Mouse (Mus musculus) hindbrain, embryonic 12.5 days (tissue): ENCODE measurements around the gene Dusp5. TPM values are rescaled to one million over a fixed set of nuclear protein-coding genes. Genes with fewer than 3 reads are reported as not detected.

ENCODE experiments used
- ATAC-seq: fragments of 200-750 bp; cut with Nextera tagmentation; 2 replicates; pipeline ENCODE4 v1.8.0; 2017; ENCODE audit warnings: moderate TSS enrichment; ENCODE audit not compliant: low FRiP score
- H3K27ac ChIP-seq: fragments of 300-500 bp; sonication (generic); 2 replicates; pipeline ENCODE4 v1.5.1; 2016; ENCODE audit warnings: mild to moderate bottlenecking
- H3K27me3 ChIP-seq: fragments of 300-500 bp; sonication (generic); 2 replicates; pipeline ENCODE4 v1.6.1; 2016; ENCODE audit warnings: mild to moderate bottlenecking
- H3K36me3 ChIP-seq: fragments of 300-500 bp; sonication (generic); 2 replicates; pipeline ENCODE4 v1.6.1; 2016; ENCODE audit warnings: mild to moderate bottlenecking
- H3K4me1 ChIP-seq: fragments of 300-500 bp; sonication (generic); 2 replicates; pipeline ENCODE4 v1.6.1; 2016
- H3K4me2 ChIP-seq: fragments of 300-500 bp; sonication (generic); replicated peaks from 2 replicates; pipeline ENCODE4 v1.6.1; 2016; ENCODE audit warnings: mild to moderate bottlenecking
- H3K4me3 ChIP-seq: fragments of 300-500 bp; sonication (generic); 2 replicates; pipeline ENCODE4 v1.5.1; 2016; ENCODE audit warnings: mild to moderate bottlenecking
- H3K9ac ChIP-seq: fragments of 300-500 bp; sonication (generic); 2 replicates; pipeline ENCODE4 v1.6.1; 2016; ENCODE audit warnings: mild to moderate bottlenecking, moderate library complexity
- H3K9me3 ChIP-seq: fragments of 300-500 bp; sonication (generic); replicated peaks from 2 replicates; pipeline ENCODE4 v1.6.1; 2016; ENCODE audit warnings: mild to moderate bottlenecking
- WGBS: fragments of 180-500 bp; shearing (Covaris S2); methylation state at CpG from one replicate; pipeline ENCODE4 v1.1.7; 2016; 5-methylcytosine and 5-hydroxymethylcytosine counted together
- polyA plus RNA-seq: library from polyadenylated mRNA; unstranded; fragments of >200 nt; fragmentation: Nextera tagmentation; extraction: Ambion mirVana; gene quantifications from 2 replicates; pipeline ENCODE4 v1.2.1, GENCODE M21; 2016

The Dusp5 gene
- polyA plus RNA-seq, 1 experiment from 2014 or later, result 2.4 TPM

- Histone ChIP-seq H3K27ac (no peak overlapping the region), H3K36me3 (no peaks in the 10 kb centered on the region), H3K4me1 (no peaks in the 10 kb centered on the region), H3K9me3 (no peaks in the 10 kb centered on the region), H3K4me2 (no peak overlapping the region), H3K4me3 (no peak overlapping the region), H3K9ac (no peak overlapping the region), H3K27me3 (peaks cover 20% of the 10 kb centered on the region)
- WGBS, result 87% methylated on average over 6 of the region's 6 CpGs
- no peak for ATAC-seq
Observed at GRCm38 (mm10) chr19:53536251-53536650, 7.3 kb downstream of the Dusp5 start.

- H3K4me3 ChIP-seq, result no peak overlapping the region
- H3K4me2 ChIP-seq, result no peak overlapping the region
- 83% methylated on average over 17 of the region's 17 CpGs for WGBS
- no peaks in the 10 kb centered on the region for H3K36me3 ChIP-seq
- H3K9ac ChIP-seq, result no peak overlapping the region
- no peak overlapping the region for H3K27ac ChIP-seq
- no peaks in the 10 kb centered on the region for H3K9me3 ChIP-seq
- ATAC-seq, result no peak
- H3K4me1 ChIP-seq, result no peaks in the 10 kb centered on the region
- peaks cover 13% of the 10 kb centered on the region for H3K27me3 ChIP-seq
Observed at GRCm38 (mm10) chr19:53536731-53537666, 8.1 kb downstream of the Dusp5 start.

- no peak overlapping the region for H3K4me2 ChIP-seq
- WGBS, result 92% methylated on average over 11 of the region's 11 CpGs
- no peak overlapping the region for H3K9ac ChIP-seq
- H3K9me3 ChIP-seq, result no peaks in the 10 kb centered on the region
- ATAC-seq, result no peak
- peaks cover 5% of the 10 kb centered on the region for H3K27me3 ChIP-seq
- H3K4me3 ChIP-seq, result no peak overlapping the region
- H3K27ac ChIP-seq, result no peak overlapping the region
- no peaks in the 10 kb centered on the region for H3K4me1 ChIP-seq
- no peaks in the 10 kb centered on the region for H3K36me3 ChIP-seq
Observed at GRCm38 (mm10) chr19:53538024-53538423, 9.1 kb downstream of the Dusp5 start.

- Histone ChIP-seq H3K27me3 (peaks cover 2% of the 10 kb centered on the region), H3K9ac (no peak overlapping the region), H3K4me2 (no peak overlapping the region), H3K9me3 (no peaks in the 10 kb centered on the region), H3K4me1 (no peaks in the 10 kb centered on the region), H3K27ac (no peak overlapping the region), H3K36me3 (no peaks in the 10 kb centered on the region), H3K4me3 (no peak overlapping the region)
- whole genome bisulfite sequencing, result 76% methylated on average over 5 of the region's 5 CpGs
- no peak for ATAC-seq
Observed at GRCm38 (mm10) chr19:53538796-53539195, 9.9 kb downstream of the Dusp5 start.

- H3K4me2 ChIP-seq, result no peak overlapping the region
- ATAC-seq, result no peak
- 72% methylated on average over 3 of the region's 3 CpGs for WGBS
Observed at GRCm38 (mm10) chr19:53539296-53539695, 10.4 kb downstream of the Dusp5 start.

GRCm38 (mm10) chr19:53543602-53544001 is 14.7 kb downstream of the Dusp5 start:
- Histone ChIP-seq H3K27ac (no peak overlapping the region), H3K4me3 (no peak overlapping the region), H3K36me3 (no peaks in the 10 kb centered on the region), H3K27me3 (no peaks in the 10 kb centered on the region), H3K9me3 (no peaks in the 10 kb centered on the region), H3K4me1 (peaks cover 5% of the 10 kb centered on the region), H3K4me2 (no peak overlapping the region), H3K9ac (no peak overlapping the region)
- WGBS, result 45% methylated on average over 5 of the region's 5 CpGs
- ATAC-seq, result no peak

More at GRCm38 (mm10) chr19:53539296-53539695, 10.4 kb downstream of the Dusp5 start:
- no peak overlapping the region for H3K4me3 ChIP-seq
- no peak overlapping the region for H3K27ac ChIP-seq
- H3K9ac ChIP-seq, result no peak overlapping the region
- H3K4me1 ChIP-seq, result no peaks in the 10 kb centered on the region
- no peaks in the 10 kb centered on the region for H3K9me3 ChIP-seq
- H3K36me3 ChIP-seq, result no peaks in the 10 kb centered on the region
- no peaks in the 10 kb centered on the region for H3K27me3 ChIP-seq

GRCm38 (mm10) chr19:53544923-53545561 is 16.1 kb downstream of the Dusp5 start:
- Histone ChIP-seq H3K4me1 (peaks cover 5% of the 10 kb centered on the region), H3K4me3 (no peak overlapping the region), H3K9me3 (no peaks in the 10 kb centered on the region), H3K36me3 (no peaks in the 10 kb centered on the region), H3K9ac (no peak overlapping the region), H3K27ac (no peak overlapping the region), H3K27me3 (no peaks in the 10 kb centered on the region), H3K4me2 (no peak overlapping the region)
- ATAC-seq, result no peak
- 67% methylated on average over 4 of the region's 4 CpGs for WGBS

GRCm38 (mm10) chr19:53547597-53547996 is 18.7 kb downstream of the Dusp5 start:
- H3K4me3 ChIP-seq, result no peak overlapping the region
- H3K36me3 ChIP-seq, result no peaks in the 10 kb centered on the region
- H3K9ac ChIP-seq, result no peak overlapping the region
- ATAC-seq, result no peak
- no peaks in the 10 kb centered on the region for H3K9me3 ChIP-seq
- H3K27me3 ChIP-seq, result no peaks in the 10 kb centered on the region
- no peak overlapping the region for H3K4me2 ChIP-seq
- peaks cover 5% of the 10 kb centered on the region for H3K4me1 ChIP-seq
- 19% methylated on average over 8 of the region's 8 CpGs for WGBS
- H3K27ac ChIP-seq, result no peak overlapping the region

GRCm38 (mm10) chr19:53550972-53551371 is 22.1 kb downstream of the Dusp5 start:
- H3K27me3 ChIP-seq, result peaks cover 3% of the 10 kb centered on the region; the same call in 1 of the 2 replicates
- H3K36me3 ChIP-seq, result no peaks in the 10 kb centered on the region
- H3K9ac ChIP-seq, result no peak overlapping the region
- peaks cover 5% of the 10 kb centered on the region for H3K4me1 ChIP-seq
- ATAC-seq, result no peak
- WGBS, result 84% methylated on average over 12 of the region's 12 CpGs
- no peak overlapping the region for H3K27ac ChIP-seq
- H3K9me3 ChIP-seq, result no peaks in the 10 kb centered on the region
- H3K4me3 ChIP-seq, result no peak overlapping the region
- H3K4me2 ChIP-seq, result no peak overlapping the region

- no peaks in the 10 kb centered on the region for H3K36me3 ChIP-seq
- peaks cover 3% of the 10 kb centered on the region; the same call in 1 of the 2 replicates for H3K27me3 ChIP-seq
- H3K4me3 ChIP-seq, result no peak overlapping the region
- H3K9me3 ChIP-seq, result no peaks in the 10 kb centered on the region
- H3K9ac ChIP-seq, result no peak overlapping the region
- peaks cover 9% of the 10 kb centered on the region for H3K4me1 ChIP-seq
- no peak overlapping the region for H3K4me2 ChIP-seq
- H3K27ac ChIP-seq, result no peak overlapping the region
- ATAC-seq, result no peak
- WGBS, result 35% methylated on average over 10 of the region's 10 CpGs
Observed at GRCm38 (mm10) chr19:53552216-53552786, 23.4 kb downstream of the Dusp5 start.

GRCm38 (mm10) chr19:53552795-53553194 is 23.9 kb downstream of the Dusp5 start:
- H3K9me3 ChIP-seq, result no peaks in the 10 kb centered on the region
- peaks cover 3% of the 10 kb centered on the region; the same call in 1 of the 2 replicates for H3K27me3 ChIP-seq
- no peak for ATAC-seq
- no peak overlapping the region for H3K27ac ChIP-seq
- 58% methylated on average over 6 of the region's 6 CpGs for WGBS
- H3K4me3 ChIP-seq, result no peak overlapping the region
- H3K4me1 ChIP-seq, result peaks cover 8% of the 10 kb centered on the region
- no peak overlapping the region for H3K4me2 ChIP-seq
- no peaks in the 10 kb centered on the region for H3K36me3 ChIP-seq
- H3K9ac ChIP-seq, result no peak overlapping the region

GRCm38 (mm10) chr19:53554402-53554801 is 25.5 kb downstream of the Dusp5 start:
- no peaks in the 10 kb centered on the region for H3K9me3 ChIP-seq
- ATAC-seq, result no peak
- H3K27me3 ChIP-seq, result peaks cover 3% of the 10 kb centered on the region; the same call in 1 of the 2 replicates
- no peak overlapping the region for H3K9ac ChIP-seq
- H3K4me3 ChIP-seq, result no peak overlapping the region
- no peak overlapping the region for H3K4me2 ChIP-seq
- 86% methylated on average over 11 of the region's 11 CpGs for WGBS
- no peaks in the 10 kb centered on the region for H3K36me3 ChIP-seq
- no peak overlapping the region for H3K27ac ChIP-seq
- H3K4me1 ChIP-seq, result peaks cover 8% of the 10 kb centered on the region
